Mouse (Mus musculus) stomach, postnatal 0 days (tissue): ENCODE results near the gene Prkcg. TPM values are rescaled to one million over a fixed set of nuclear protein-coding genes. Genes with fewer than 3 reads are reported as not detected.

ENCODE experiments used
- ATAC-seq: fragments of 200-750 bp; cut with Nextera tagmentation; 2 replicates; pipeline ENCODE4 v1.8.0; 2017; ENCODE audit not compliant: low FRiP score, low TSS enrichment
- DNase-seq: peaks from one replicate; pipeline ENCODE4 v3.0.0-alpha.2; 2016; ENCODE audit warnings: low spot score
- H3K27ac ChIP-seq: fragments of 300-500 bp; sonication (generic); replicated peaks from 2 replicates; pipeline ENCODE4 v1.5.1; 2014; ENCODE audit warnings: mild to moderate bottlenecking, control low read depth
- H3K27me3 ChIP-seq: fragments of 300-500 bp; sonication (generic); 2 replicates; pipeline ENCODE4 v1.6.1; 2014; ENCODE audit warnings: low read length; ENCODE audit not compliant: control insufficient read depth, insufficient read depth
- H3K36me3 ChIP-seq: fragments of 300-500 bp; sonication (generic); 2 replicates; pipeline ENCODE4 v1.6.1; 2014; ENCODE audit warnings: low read length, mixed read lengths; ENCODE audit not compliant: control insufficient read depth, insufficient read depth
- H3K4me1 ChIP-seq: fragments of 300-500 bp; sonication (generic); replicated peaks from 2 replicates; pipeline ENCODE4 v1.6.1; 2014; ENCODE audit warnings: antibody characterized with exemption; ENCODE audit not compliant: control insufficient read depth, insufficient read depth
- H3K4me2 ChIP-seq: fragments of 300-500 bp; sonication (generic); replicated peaks from 2 replicates; pipeline ENCODE4 v1.6.1; 2014; ENCODE audit warnings: low read depth, mild to moderate bottlenecking, control low read depth, moderate library complexity
- H3K4me3 ChIP-seq: fragments of 300-500 bp; sonication (generic); 2 replicates; pipeline ENCODE4 v1.5.1; 2014; ENCODE audit warnings: low read depth, low read length, control low read depth
- H3K9ac ChIP-seq: fragments of 300-500 bp; sonication (generic); 2 replicates; pipeline ENCODE4 v1.6.1; 2014; ENCODE audit warnings: mild to moderate bottlenecking, low read length, control low read depth, mixed read lengths
- H3K9me3 ChIP-seq: fragments of 300-500 bp; sonication (generic); 2 replicates; pipeline ENCODE4 v1.6.1; 2016; ENCODE audit warnings: low read length; ENCODE audit not compliant: control insufficient read depth
- CTCF ChIP-seq: IDR thresholded peaks from 2 replicates; pipeline ENCODE4 v1.5.1; 2016; ENCODE audit warnings: antibody characterized with exemption, low read depth, mild to moderate bottlenecking, moderate library complexity
- EP300 ChIP-seq: optimal IDR thresholded peaks from 2 replicates; pipeline ENCODE3; 2016; ENCODE audit warnings: antibody characterized with exemption
- WGBS: fragments of 180-500 bp; shearing (Covaris S2); extraction: QIAGEN DNeasy Blood & Tissue Kit; methylation state at CpG from one replicate; pipeline ENCODE4 v1.1.7; 2014; 5-methylcytosine and 5-hydroxymethylcytosine counted together
- polyA plus RNA-seq: library from polyadenylated mRNA; unstranded; fragments of >200 nt; fragmentation: Nextera tagmentation; extraction: Ambion mirVana; gene quantifications from 2 replicates; pipeline ENCODE4 v1.2.1, GENCODE M21; 2015

Gene Prkcg
- polyA plus RNA-seq, 1 experiment from 2014 or later, result 0.24 TPM

- no peak for DNase-seq
These were observed 83.4 kb downstream of the Prkcg start for GRCm38 (mm10) chr7:3372376-3372775.

GRCm38 (mm10) chr7:3373754-3374153 is 84.8 kb downstream of the Prkcg start:
- DNase-seq, result no peak
- no peak overlapping the region for H3K4me3 ChIP-seq
- H3K9me3 ChIP-seq, result no peaks in the 10 kb centered on the region
- no peak overlapping the region for H3K4me2 ChIP-seq
- WGBS, result 80% methylated on average over 8 of the region's 8 CpGs
- ATAC-seq, result no peak
- no peaks in the 10 kb centered on the region for H3K4me1 ChIP-seq
- H3K27me3 ChIP-seq, result no peaks in the 10 kb centered on the region
- H3K27ac ChIP-seq, result no peak overlapping the region
- H3K9ac ChIP-seq, result no peak overlapping the region
- TF ChIP-seq EP300 (no peak), CTCF (no peak)
- H3K36me3 ChIP-seq, result no peaks in the 10 kb centered on the region

More at GRCm38 (mm10) chr7:3372376-3372775, 83.4 kb downstream of the Prkcg start:
- Histone ChIP-seq H3K36me3 (no peaks in the 10 kb centered on the region), H3K4me3 (no peak overlapping the region), H3K4me1 (no peaks in the 10 kb centered on the region), H3K9me3 (no peaks in the 10 kb centered on the region), H3K4me2 (no peak overlapping the region), H3K27me3 (no peaks in the 10 kb centered on the region), H3K9ac (no peak overlapping the region), H3K27ac (no peak overlapping the region)
- WGBS, result 53% methylated on average over 2 of the region's 2 CpGs
- no peak for TF ChIP-seq CTCF
- no peak for TF ChIP-seq EP300
- no peak for ATAC-seq

- Histone ChIP-seq H3K4me1 (no peaks in the 10 kb centered on the region), H3K27me3 (no peaks in the 10 kb centered on the region), H3K4me3 (no peak overlapping the region), H3K9ac (no peak overlapping the region), H3K4me2 (no peak overlapping the region), H3K9me3 (no peaks in the 10 kb centered on the region), H3K36me3 (no peaks in the 10 kb centered on the region), H3K27ac (no peak overlapping the region)
- peak; percentile 38; the same call in 1 of the 2 replicates for ATAC-seq
- TF ChIP-seq EP300 (no peak), CTCF (peak; percentile 72)
- WGBS, result 38% methylated on average over 4 of the region's 4 CpGs
- DNase-seq, result peak; percentile 61
These were observed 87.9 kb downstream of the Prkcg start for GRCm38 (mm10) chr7:3376831-3377230.

Other genes with a start within 250 kb of the Prkcg start
- 0.18 and 0.23 TPM in 2 replicates for gene AU018091, start 120.0 kb upstream of the Prkcg start, polyA plus RNA-seq
- gene Nlrp12, start 39.4 kb upstream of the Prkcg start, polyA plus RNA-seq, result 0.01 TPM in 1 of 2 replicates, not detected in the other
- 94.0 and 97.7 TPM in 2 replicates for gene Myadm, start 99 bp upstream of the Prkcg start, polyA plus RNA-seq
- 0.69 and 0.79 TPM in 2 replicates for gene Cacng7, start 43.8 kb downstream of the Prkcg start, polyA plus RNA-seq
- gene Cacng8, start 101.5 kb downstream of the Prkcg start, polyA plus RNA-seq, result 0.29 and 0.35 TPM in 2 replicates
- gene Cacng6, start 135.0 kb downstream of the Prkcg start, polyA plus RNA-seq, result 0.22 and 0.39 TPM in 2 replicates
- 0.06 TPM in 1 of 2 replicates, not detected in the other for gene Tarm1, start 213.4 kb downstream of the Prkcg start, polyA plus RNA-seq